In the genomic region with DNA sequence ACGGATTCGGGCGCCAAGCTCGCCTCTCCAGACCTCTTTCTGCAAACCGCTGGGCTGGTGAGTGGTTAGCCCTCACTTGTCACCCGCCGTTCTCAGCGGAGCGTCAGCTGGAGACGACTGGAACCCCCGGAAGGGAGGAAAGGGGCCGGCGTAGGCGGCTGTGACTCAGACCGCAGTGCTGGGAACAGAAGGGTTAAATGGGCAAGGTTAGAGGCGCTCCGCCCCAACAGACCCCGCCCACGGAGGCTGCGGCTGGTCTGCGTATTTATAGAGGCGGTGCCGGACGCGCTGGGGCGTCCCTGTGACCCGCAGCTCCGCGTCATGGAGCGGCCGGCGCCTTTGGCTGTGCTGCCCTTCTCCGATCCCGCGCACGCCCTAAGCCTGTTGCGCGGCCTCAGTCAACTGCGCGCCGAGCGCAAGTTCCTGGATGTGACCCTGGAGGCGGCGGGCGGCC, we compare ENCODE assay signal across 8 mouse cellular contexts. TPM values are rescaled to one million over a fixed set of nuclear protein-coding genes. Genes with fewer than 3 reads are reported as not detected.
A peak's percentile ranks its signal among the peaks of the same experiment; 100 is the strongest.
DNase-seq lines count a peak whose midpoint lies in the region; ATAC-seq and TF ChIP-seq lines count a peak whose summit lies in the region.

TSS of gene Klhl21 (plus strand) at position 182 of the 454 bp plus-strand sequence.

- peak within 1 kb of the TSS; percentile 78 for H3K4me2 ChIP-seq in heart, embryonic 14.5 days (ENCODE audit: low read length)
- peak within 1 kb of the TSS; percentile 100 for H3K4me2 ChIP-seq in liver, embryonic 14.5 days (ENCODE audit: low read depth)
- peak within 1 kb of the TSS; percentile 100 for H3K4me2 ChIP-seq in neural tube, embryonic 11.5 days (ENCODE audit: low read depth)
- H3K4me2 ChIP-seq in stomach, postnatal 0 days (replicated peaks; ENCODE audit: low read depth): peak within 1 kb of the TSS; percentile 97

- TF ChIP-seq EP300 in liver, embryonic 14.5 days (IDR thresholded peaks at IDR 0.05; ENCODE audit: low read depth): no peak
- TF ChIP-seq EP300 in stomach, postnatal 0 days (optimal IDR thresholded peaks at IDR 0.05): peak; percentile 84

- peaks cover 17% of the 10 kb centered on the region for H3K36me3 ChIP-seq in heart, embryonic 14.5 days (ENCODE audit: control insufficient read depth, insufficient read depth, low read length)
- no peaks in the 10 kb centered on the region; the same call in 1 of the 2 replicates for H3K36me3 ChIP-seq in liver, embryonic 14.5 days (replicated peaks; ENCODE audit: control insufficient read depth, insufficient read depth, low read depth)
- no peaks in the 10 kb centered on the region for H3K36me3 ChIP-seq in neural tube, embryonic 11.5 days (ENCODE audit: control insufficient read depth, insufficient read depth, low read length)
- H3K36me3 ChIP-seq in stomach, postnatal 0 days (ENCODE audit: control insufficient read depth, insufficient read depth, low read length): no peaks in the 10 kb centered on the region; the same call in 1 of the 2 replicates

- ATAC-seq in heart, embryonic 14.5 days (ENCODE audit: insufficient number of reproducible peaks, insufficient read depth, low FRiP score, low read depth): peak; percentile 82
- ATAC-seq in liver, embryonic 14.5 days (ENCODE audit: insufficient read depth): peak; percentile 83
- peak; percentile 78 for ATAC-seq in neural tube, embryonic 11.5 days (ENCODE audit: insufficient read depth, low FRiP score, low TSS enrichment)
- ATAC-seq in stomach, postnatal 0 days (ENCODE audit: low FRiP score, low TSS enrichment): peak; percentile 88

- peaks cover 7% of the 10 kb centered on the region; the same call in 1 of the 2 replicates for H3K4me1 ChIP-seq in brown adipose tissue, adult 24 weeks (ENCODE audit: control insufficient read depth, insufficient read depth, insufficient read length, low read length)
- peaks cover 34 to 48% of the 10 kb centered on the region in 2 experiments for H3K4me1 ChIP-seq in heart, embryonic 14.5 days (ENCODE audit: control insufficient read depth in 2 of 2, insufficient read depth in 2 of 2, low read length in 2 of 2)
- H3K4me1 ChIP-seq in liver, embryonic 14.5 days (replicated peaks; ENCODE audit: control insufficient read depth in 2 of 2, insufficient read depth in 2 of 2, low read length in 1 of 2): peaks cover 27 to 28% of the 10 kb centered on the region in 2 experiments
- H3K4me1 ChIP-seq in neural tube, embryonic 11.5 days (ENCODE audit: control insufficient read depth, insufficient read depth, low read length): peaks cover 22% of the 10 kb centered on the region
- H3K4me1 ChIP-seq in stomach, postnatal 0 days (replicated peaks; ENCODE audit: control insufficient read depth, insufficient read depth): 0 out of 2 replicates have a peak, but pooled peaks cover 4% of the 10 kb centered on the region

- no peaks in the 10 kb centered on the region for H3K9me3 ChIP-seq in heart, embryonic 14.5 days (ENCODE audit: control insufficient read depth, low read length)
- H3K9me3 ChIP-seq in liver, embryonic 14.5 days (ENCODE audit: control insufficient read depth, low read length): no peaks in the 10 kb centered on the region
- H3K9me3 ChIP-seq in neural tube, embryonic 11.5 days (ENCODE audit: control insufficient read depth, low read length): no peaks in the 10 kb centered on the region
- H3K9me3 ChIP-seq in stomach, postnatal 0 days (ENCODE audit: control insufficient read depth, low read length): no peaks in the 10 kb centered on the region

- 1% methylated on average over 44 of the region's 45 CpGs for WGBS in heart, embryonic 14.5 days
- under 1% methylated on average over 44 of the region's 45 CpGs for WGBS in liver, embryonic 14.5 days (ENCODE audit: insufficient replicate concordance)
- WGBS in neural tube, embryonic 11.5 days: 0% methylated on average over 41 of the region's 45 CpGs
- WGBS in stomach, postnatal 0 days: 0% methylated on average over 29 of the region's 45 CpGs

- peak within 1 kb of the TSS; percentile 74 for H3K4me3 ChIP-seq in brown adipose tissue, adult 24 weeks (ENCODE audit: insufficient read depth, low read depth, low read length)
- peak within 1 kb of the TSS; percentile 69 to 91 for H3K4me3 ChIP-seq in heart, embryonic 14.5 days (ENCODE audit: control insufficient read depth in 1 of 2, insufficient read depth in 1 of 2, low read depth in 1 of 2, low read length in 2 of 2)
- H3K4me3 ChIP-seq in liver, embryonic 14.5 days (ENCODE audit: insufficient read depth in 1 of 2, low read depth in 2 of 2, low read length in 2 of 2): peak within 1 kb of the TSS; percentile 59 to 92
- H3K4me3 ChIP-seq in neural tube, embryonic 11.5 days (ENCODE audit: low read depth, low read length): peak within 1 kb of the TSS; percentile 72
- peak within 1 kb of the TSS; percentile 79 for H3K4me3 ChIP-seq in stomach, postnatal 0 days (ENCODE audit: low read depth, low read length)

- no peak for TF ChIP-seq CTCF in liver, embryonic 14.5 days (IDR thresholded peaks at IDR 0.05; ENCODE audit: low read depth)
- no peak; the same call in 1 of the 2 replicates for TF ChIP-seq CTCF in stomach, postnatal 0 days (IDR thresholded peaks at IDR 0.05; ENCODE audit: low read depth)

- H3K27me3 ChIP-seq in heart, embryonic 14.5 days (ENCODE audit: control insufficient read depth, insufficient read depth, low read length): no peaks in the 10 kb centered on the region
- H3K27me3 ChIP-seq in liver, embryonic 14.5 days (ENCODE audit: control insufficient read depth, insufficient read depth, low read length): peaks cover 15% of the 10 kb centered on the region
- peaks cover 16% of the 10 kb centered on the region for H3K27me3 ChIP-seq in neural tube, embryonic 11.5 days (ENCODE audit: control insufficient read depth, insufficient read depth, low read length)
- no peaks in the 10 kb centered on the region for H3K27me3 ChIP-seq in stomach, postnatal 0 days (ENCODE audit: control insufficient read depth, insufficient read depth, low read length)

- DNase-seq in CD4-positive, CD25-positive, alpha-beta regulatory T cell, adult 2 months (ENCODE audit: low read depth, low spot score): peak; percentile 95
- peak; percentile 81 for DNase-seq in fibroblast of lung, adult 2 months (ENCODE audit: low read depth)
- peak; percentile 95 to 97 for DNase-seq in kidney, postnatal 25 days
- DNase-seq in liver, embryonic 14.5 days (ENCODE audit: low read depth in 3 of 3, low spot score in 3 of 3): peak; percentile 83 to 88 (median 84)
- peak; percentile 92 for DNase-seq in neural tube, embryonic 11.5 days (ENCODE audit: low spot score)
- peak; percentile 97 for DNase-seq in stomach, postnatal 0 days (ENCODE audit: low spot score)

- H3K9ac ChIP-seq in heart, embryonic 14.5 days (ENCODE audit: low read length): peak within 1 kb of the TSS; percentile 91
- H3K9ac ChIP-seq in liver, embryonic 14.5 days (replicated peaks): peak within 1 kb of the TSS; percentile 61
- peak within 1 kb of the TSS; percentile 63 for H3K9ac ChIP-seq in neural tube, embryonic 11.5 days (ENCODE audit: low read length)
- H3K9ac ChIP-seq in stomach, postnatal 0 days (ENCODE audit: low read length): peak within 1 kb of the TSS; percentile 86

- peak within 1 kb of the TSS; percentile 49 for H3K27ac ChIP-seq in brown adipose tissue, adult 24 weeks (replicated peaks; ENCODE audit: low read depth, low read length)
- peak within 1 kb of the TSS; percentile 96 to 97 for H3K27ac ChIP-seq in heart, embryonic 14.5 days (replicated peaks in 1 of 2; ENCODE audit: control insufficient read depth in 1 of 2, insufficient read depth in 1 of 2, low read depth in 2 of 2, low read length in 2 of 2)
- peak within 1 kb of the TSS; percentile 53 for H3K27ac ChIP-seq in liver, embryonic 14.5 days
- peak within 1 kb of the TSS; percentile 49; the same call in 1 of the 2 replicates for H3K27ac ChIP-seq in neural tube, embryonic 11.5 days (ENCODE audit: low read depth, low read length)
- peak within 1 kb of the TSS; percentile 98 for H3K27ac ChIP-seq in stomach, postnatal 0 days (replicated peaks)

RNA-seq across cellular contexts. Expression of gene Klhl21, which starts in this region (rescaled TPM):
- polyA plus RNA-seq in brown adipose tissue, adult 24 weeks (2012; ENCODE audit: insufficient read depth, insufficient read length, missing spikeins): 6.7 and 9.6 TPM in 2 replicates
- polyA plus RNA-seq in heart, embryonic 14.5 days (2014; fragmentation: Nextera tagmentation; extraction: Ambion mirVana): 17.8 and 19.3 TPM in 2 replicates
- 4.4 and 5.3 TPM in 2 replicates for polyA plus RNA-seq in liver, embryonic 14.5 days (2012; rRNA removed)
- 2.3 and 2.8 TPM in 2 replicates for polyA plus RNA-seq in liver, embryonic 14.5 days (2014; fragmentation: Nextera tagmentation; extraction: Ambion mirVana)
- 4.0 and 4.6 TPM in 2 replicates for polyA plus RNA-seq in neural tube, embryonic 11.5 days (2014; fragmentation: Nextera tagmentation; extraction: Ambion mirVana)
- polyA plus RNA-seq in stomach, postnatal 0 days (2015; fragmentation: Nextera tagmentation; extraction: Ambion mirVana): 11.2 and 11.9 TPM in 2 replicates

Comparison
In these comparisons a context has a peak if more than half of its experiments do, and no peak if none do; other contexts are left out.
1. Peak in every context shown above with its lines: DNase-seq, ATAC-seq, H3K4me3 ChIP-seq and H3K27ac ChIP-seq.